Mouse (Mus musculus) midbrain, embryonic 16.5 days (tissue): ENCODE measurements around the gene Ccdc61. TPM values are rescaled to one million over a fixed set of nuclear protein-coding genes. Genes with fewer than 3 reads are reported as not detected.

Source experiments
- ATAC-seq: fragments of 200-750 bp; cut with Nextera tagmentation; 2 replicates; pipeline ENCODE4 v1.8.0; 2017; ENCODE audit warnings: moderate TSS enrichment
- H3K27ac ChIP-seq: fragments of 300-500 bp; sonication (generic); 2 replicates; pipeline ENCODE4 v1.5.1; 2014; ENCODE audit warnings: mild to moderate bottlenecking, low read length, mixed read lengths
- H3K27me3 ChIP-seq: fragments of 300-500 bp; sonication (generic); 2 replicates; pipeline ENCODE4 v1.6.1; 2014; ENCODE audit warnings: low read depth, low read length, mixed read lengths; ENCODE audit not compliant: control insufficient read depth, insufficient read depth
- H3K36me3 ChIP-seq: fragments of 300-500 bp; sonication (generic); 2 replicates; pipeline ENCODE4 v1.6.1; 2014; ENCODE audit warnings: mild to moderate bottlenecking, low read length, moderate library complexity, mixed read lengths; ENCODE audit not compliant: control insufficient read depth, insufficient read depth
- H3K4me1 ChIP-seq: fragments of 300-500 bp; sonication (generic); 2 replicates; pipeline ENCODE4 v1.6.1; 2014; ENCODE audit warnings: mild to moderate bottlenecking, low read length, mixed read lengths; ENCODE audit not compliant: control insufficient read depth, insufficient read depth
- H3K4me2 ChIP-seq: fragments of 300-500 bp; sonication (generic); 2 replicates; pipeline ENCODE4 v1.6.1; 2014; ENCODE audit warnings: mild to moderate bottlenecking, low read length, mixed read lengths
- H3K4me3 ChIP-seq: fragments of 300-500 bp; sonication (generic); 2 replicates; pipeline ENCODE4 v1.5.1; 2014; ENCODE audit warnings: low read depth, mild to moderate bottlenecking, low read length, moderate library complexity, mixed read lengths
- H3K9ac ChIP-seq: fragments of 300-500 bp; sonication (generic); 2 replicates; pipeline ENCODE4 v1.6.1; 2014; ENCODE audit warnings: low read depth, low read length, mixed read lengths
- H3K9me3 ChIP-seq: fragments of 300-500 bp; sonication (generic); replicated peaks from 2 replicates; pipeline ENCODE4 v1.6.1; 2014; ENCODE audit warnings: mild to moderate bottlenecking, low read length, mixed read lengths; ENCODE audit not compliant: control insufficient read depth, poor library complexity, severe bottlenecking
- whole genome bisulfite sequencing: fragments of 180-500 bp; shearing (Covaris S2); extraction: QIAGEN DNeasy Blood & Tissue Kit; methylation state at CpG from one replicate; pipeline ENCODE4 v1.1.7; 2014; 5-methylcytosine and 5-hydroxymethylcytosine counted together
- polyA plus RNA-seq: library from polyadenylated mRNA; unstranded; fragments of >200 nt; fragmentation: Nextera tagmentation; extraction: Ambion mirVana; gene quantifications from 2 replicates; pipeline ENCODE4 v1.2.1, GENCODE M21; 2015

Gene Ccdc61
- polyA plus RNA-seq, result 24.7 and 31.2 TPM in 2 replicates

DNA sequence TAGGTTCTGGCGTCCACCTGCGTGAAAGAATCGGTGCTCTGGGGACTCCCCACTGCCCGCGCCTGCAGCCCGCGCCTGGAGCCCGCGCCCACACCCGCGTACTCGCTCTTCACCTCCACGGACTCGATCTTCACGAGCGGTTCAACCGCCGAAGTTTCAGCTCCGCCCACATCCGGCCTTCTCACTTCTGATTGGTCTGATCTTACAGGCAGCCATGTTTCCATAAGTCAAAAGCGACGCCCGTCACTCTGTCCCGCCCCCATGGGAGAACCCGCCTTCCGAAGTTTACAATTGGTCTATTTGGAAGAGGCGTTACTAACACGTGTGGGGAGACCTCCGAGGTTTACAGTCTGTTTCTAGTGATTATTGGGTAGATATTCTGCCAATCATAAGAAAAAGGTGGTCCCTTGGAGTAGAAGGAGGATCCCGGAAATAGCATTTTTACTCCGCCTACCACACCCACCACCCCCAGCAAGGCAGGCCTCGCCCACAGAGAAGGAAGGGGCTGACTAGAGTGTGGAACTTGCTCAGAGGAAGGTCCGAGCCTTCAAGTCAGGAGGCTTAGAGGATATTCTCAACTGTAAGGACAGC lies at the start of gene Ccdc61:
TSS of gene Ccdc61 (minus strand) at position 175 of the 591 bp plus-strand sequence.
- Histone ChIP-seq H3K27ac (peak within 1 kb of the TSS; percentile 67), H3K9ac (peak within 1 kb of the TSS; percentile 58), H3K4me2 (peak within 1 kb of the TSS; percentile 74), H3K36me3 (no peaks in the 10 kb centered on the region), H3K9me3 (no peaks in the 10 kb centered on the region), H3K4me3 (peak within 1 kb of the TSS; percentile 59), H3K4me1 (peaks cover 17% of the 10 kb centered on the region), H3K27me3 (no peaks in the 10 kb centered on the region)
- WGBS, result under 1% methylated on average over 33 of the region's 33 CpGs
- ATAC-seq, result peak; percentile 99

DNA sequence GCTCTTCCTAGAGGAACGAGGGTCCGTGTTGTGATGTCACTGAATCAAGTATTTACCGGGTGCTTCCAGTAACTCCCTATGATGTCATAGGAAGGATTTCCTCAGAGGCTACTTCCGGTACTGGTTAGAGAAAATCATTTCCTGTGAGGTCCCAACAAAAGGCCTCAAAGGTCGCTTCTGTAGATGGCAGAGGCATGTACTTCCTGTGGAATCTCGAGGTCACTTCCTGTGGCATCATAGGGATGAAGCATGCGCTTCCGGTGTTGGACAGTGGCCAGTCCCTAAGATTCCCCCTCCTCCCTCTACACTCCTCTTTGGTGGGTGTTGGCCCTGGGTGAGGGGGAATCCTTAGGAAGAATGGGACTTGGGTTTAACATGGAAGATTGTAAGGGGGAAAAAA lies 49.2 kb upstream of the Ccdc61 start:
- Histone ChIP-seq H3K4me3 (no peak overlapping the region), H3K27me3 (no peaks in the 10 kb centered on the region), H3K36me3 (peaks cover 11% of the 10 kb centered on the region; the same call in 1 of the 2 replicates), H3K4me1 (peaks cover 35% of the 10 kb centered on the region), H3K9me3 (no peaks in the 10 kb centered on the region), H3K4me2 (no peak overlapping the region), H3K27ac (0 out of 2 replicates have a peak overlapping the region, but pooled peaks have one; percentile 18), H3K9ac (no peak overlapping the region)
- 65% methylated on average over 8 of the region's 8 CpGs for WGBS
- ATAC-seq, result no peak

DNA sequence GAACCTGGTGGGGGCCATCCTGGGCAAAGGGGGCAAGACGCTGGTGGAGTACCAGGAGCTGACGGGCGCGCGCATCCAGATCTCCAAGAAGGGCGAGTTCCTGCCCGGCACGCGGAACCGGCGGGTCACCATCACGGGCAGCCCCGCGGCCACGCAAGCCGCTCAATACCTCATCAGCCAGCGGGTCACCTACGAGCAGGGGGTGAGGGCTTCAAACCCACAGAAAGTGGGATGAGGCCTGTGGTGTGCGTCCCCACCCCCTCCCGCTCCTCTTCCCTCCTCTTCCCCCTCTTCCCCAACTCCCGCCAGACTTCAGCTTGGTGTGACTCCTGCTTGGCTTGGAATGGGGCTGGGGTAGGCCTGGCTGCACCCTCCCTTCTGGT lies 48.2 kb upstream of the Ccdc61 start:
- Histone ChIP-seq H3K9me3 (no peaks in the 10 kb centered on the region), H3K36me3 (peaks cover 11% of the 10 kb centered on the region; the same call in 1 of the 2 replicates), H3K4me1 (peaks cover 34% of the 10 kb centered on the region), H3K27ac (peak overlapping the region; percentile 38), H3K4me2 (peak overlapping the region; percentile 50), H3K9ac (peak overlapping the region; percentile 56), H3K4me3 (peak overlapping the region; percentile 28), H3K27me3 (no peaks in the 10 kb centered on the region)
- WGBS, result 10% methylated on average over 20 of the region's 21 CpGs
- no peak for ATAC-seq

DNA sequence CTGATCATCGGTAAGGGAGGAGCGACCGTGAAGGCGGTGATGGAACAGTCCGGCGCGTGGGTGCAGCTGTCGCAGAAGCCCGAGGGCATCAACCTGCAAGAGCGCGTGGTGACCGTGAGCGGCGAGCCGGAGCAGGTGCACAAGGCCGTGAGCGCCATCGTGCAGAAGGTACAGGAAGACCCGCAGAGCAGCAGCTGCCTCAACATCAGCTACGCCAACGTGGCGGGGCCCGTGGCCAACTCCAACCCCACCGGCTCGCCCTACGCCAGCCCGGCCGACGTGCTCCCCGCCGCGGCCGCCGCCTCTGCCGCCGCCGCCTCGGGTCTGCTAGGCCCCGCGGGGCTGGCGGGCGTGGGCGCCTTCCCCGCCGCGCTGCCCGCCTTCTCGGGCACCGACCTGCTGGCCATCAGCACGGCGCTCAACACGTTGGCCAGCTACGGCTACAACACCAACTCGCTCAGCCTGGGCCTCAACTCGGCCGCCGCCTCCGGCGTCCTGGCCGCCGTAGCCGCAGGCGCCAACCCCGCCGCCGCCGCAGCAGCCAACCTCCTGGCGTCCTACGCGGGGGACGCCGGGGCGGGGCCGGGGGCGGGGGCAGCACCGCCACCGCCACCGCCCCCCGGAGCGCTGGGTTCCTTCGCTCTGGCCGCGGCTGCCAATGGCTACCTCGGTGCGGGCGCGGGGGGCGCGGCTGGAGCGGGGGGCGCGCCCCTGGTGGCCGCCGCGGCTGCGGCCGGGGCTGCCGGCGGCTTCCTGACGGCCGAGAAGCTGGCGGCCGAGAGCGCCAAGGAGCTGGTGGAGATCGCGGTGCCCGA lies 47.6 kb upstream of the Ccdc61 start:
- H3K4me2 ChIP-seq, result peak overlapping the region; percentile 50
- H3K4me3 ChIP-seq, result peak overlapping the region; percentile 28
- peaks cover 29% of the 10 kb centered on the region for H3K4me1 ChIP-seq
- no peaks in the 10 kb centered on the region for H3K9me3 ChIP-seq
- peak overlapping the region; percentile 56 for H3K9ac ChIP-seq
- H3K27ac ChIP-seq, result peak overlapping the region; percentile 38
- peaks cover 11% of the 10 kb centered on the region; the same call in 1 of the 2 replicates for H3K36me3 ChIP-seq
- peak; percentile 18; the same call in 1 of the 2 replicates for ATAC-seq
- WGBS, result under 1% methylated on average over 86 of the region's 107 CpGs
- no peaks in the 10 kb centered on the region for H3K27me3 ChIP-seq

DNA sequence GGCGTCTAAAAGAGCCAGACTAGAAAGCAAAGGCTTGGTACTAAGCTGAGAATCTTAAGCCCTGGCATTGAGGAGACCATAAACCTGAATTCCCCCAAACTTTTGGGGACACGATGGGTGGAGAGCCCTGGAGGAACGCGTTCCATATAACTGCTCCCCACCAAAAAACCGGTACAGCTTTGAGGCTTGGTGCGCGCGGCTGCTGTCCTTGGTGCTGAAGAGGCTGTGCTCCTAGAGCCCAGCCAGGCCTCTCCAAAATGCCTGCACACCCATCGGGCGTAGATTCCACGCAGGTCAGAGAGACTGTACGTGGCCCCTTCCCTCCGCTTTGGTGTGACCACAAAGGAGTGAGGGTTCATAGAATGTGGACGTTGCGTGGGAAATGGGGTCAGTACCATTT lies 41.2 kb upstream of the Ccdc61 start:
- Histone ChIP-seq H3K27ac (peak overlapping the region; percentile 92), H3K9me3 (no peaks in the 10 kb centered on the region), H3K4me3 (no peak overlapping the region), H3K9ac (no peak overlapping the region), H3K4me2 (no peak overlapping the region; the same call in 1 of the 2 replicates), H3K27me3 (no peaks in the 10 kb centered on the region), H3K4me1 (peaks cover 38% of the 10 kb centered on the region), H3K36me3 (peaks cover 14% of the 10 kb centered on the region)
- WGBS, result 23% methylated on average over 15 of the region's 15 CpGs
- no peak for ATAC-seq

DNA sequence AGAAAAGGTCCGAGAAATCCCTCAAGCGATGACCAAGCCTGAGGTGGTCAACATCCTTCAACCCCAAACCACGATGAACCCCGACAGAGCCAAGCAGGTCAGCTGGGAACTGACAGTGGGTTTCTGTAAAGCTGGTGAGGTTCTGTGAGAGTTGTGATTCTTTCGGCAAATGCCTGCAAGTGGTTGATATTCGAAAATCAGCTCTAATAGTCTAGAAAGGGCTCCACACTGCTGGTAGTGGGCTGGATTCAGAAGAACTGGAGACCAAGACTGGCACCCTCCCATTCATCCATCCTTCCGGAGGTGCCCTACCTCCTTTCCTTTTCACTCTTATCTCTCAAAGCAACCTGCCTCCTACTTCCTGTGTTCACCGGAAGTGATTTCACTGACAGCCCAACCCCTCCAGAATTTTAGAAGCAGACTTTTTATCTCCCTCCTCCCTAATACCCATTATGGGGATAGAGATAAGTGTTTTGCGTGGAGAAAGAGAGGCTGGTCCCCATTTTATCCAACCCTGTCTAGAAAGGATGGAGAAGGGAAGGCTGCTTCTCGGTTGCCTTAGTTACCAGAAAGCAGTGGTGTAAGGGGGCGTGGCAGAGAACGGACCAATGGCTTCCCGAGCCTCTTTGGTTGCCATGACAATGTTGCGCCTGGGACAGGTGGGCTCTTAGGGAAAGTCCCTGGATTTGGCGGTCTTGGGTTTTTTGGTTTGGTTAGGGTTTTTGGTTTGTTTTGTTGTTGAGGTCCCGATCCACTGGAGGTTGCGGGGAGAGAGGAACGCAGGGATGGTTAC lies 40.5 kb upstream of the Ccdc61 start:
- H3K9me3 ChIP-seq, result no peaks in the 10 kb centered on the region
- no peaks in the 10 kb centered on the region for H3K27me3 ChIP-seq
- WGBS, result 11% methylated on average over 18 of the region's 18 CpGs
- peak; percentile 60 for ATAC-seq
- peaks cover 15% of the 10 kb centered on the region for H3K36me3 ChIP-seq
- peak overlapping the region; percentile 92 for H3K27ac ChIP-seq
- peaks cover 38% of the 10 kb centered on the region for H3K4me1 ChIP-seq
- peak overlapping the region; percentile 43; the same call in 1 of the 2 replicates for H3K9ac ChIP-seq
- H3K4me3 ChIP-seq, result 0 out of 2 replicates have a peak overlapping the region, but pooled peaks have one; percentile 5
- peak overlapping the region; percentile 47 for H3K4me2 ChIP-seq

DNA sequence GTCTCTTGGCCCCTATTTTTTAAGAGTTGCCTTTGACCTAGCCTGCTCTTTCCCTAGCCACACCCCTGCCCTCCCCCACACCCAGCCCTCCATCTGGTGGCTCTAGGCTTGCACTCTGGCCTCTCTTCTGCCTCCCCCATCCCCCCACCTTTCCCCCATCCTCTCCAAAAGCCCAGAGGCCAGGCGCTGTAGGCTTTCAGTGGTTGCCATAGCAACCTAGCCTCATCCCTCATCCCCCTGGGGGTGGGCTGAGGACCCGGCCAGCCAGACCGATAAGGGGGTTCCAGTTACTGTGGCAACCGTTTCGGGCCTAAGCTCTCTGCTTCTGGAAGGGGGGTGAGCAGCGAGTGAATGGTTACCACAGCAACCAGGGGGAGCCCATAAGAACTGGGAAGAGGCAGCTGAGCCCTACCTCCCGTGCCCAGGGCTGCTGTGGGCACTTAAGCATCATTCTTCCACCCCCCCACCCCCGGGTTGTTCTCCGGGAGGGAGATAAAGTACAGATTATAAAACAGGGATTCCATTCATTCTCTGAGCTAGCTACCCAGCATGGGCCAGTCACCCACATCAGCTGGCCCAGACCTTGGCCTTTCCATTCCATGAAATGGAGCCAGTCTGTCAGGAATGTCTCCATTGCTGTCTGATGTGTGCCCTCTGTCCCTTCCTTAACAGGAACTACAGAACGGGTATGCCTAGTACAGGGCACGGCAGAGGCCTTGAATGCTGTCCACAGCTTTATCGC lies 39.7 kb upstream of the Ccdc61 start:
- H3K4me1 ChIP-seq, result peaks cover 38% of the 10 kb centered on the region
- H3K27ac ChIP-seq, result peak overlapping the region; percentile 92
- peaks cover 17% of the 10 kb centered on the region for H3K36me3 ChIP-seq
- H3K4me3 ChIP-seq, result 0 out of 2 replicates have a peak overlapping the region, but pooled peaks have one; percentile 5
- H3K27me3 ChIP-seq, result no peaks in the 10 kb centered on the region
- no peaks in the 10 kb centered on the region for H3K9me3 ChIP-seq
- WGBS, result 7% methylated on average over 12 of the region's 12 CpGs
- ATAC-seq, result peak; percentile 88
- H3K4me2 ChIP-seq, result peak overlapping the region; percentile 47
- peak overlapping the region; percentile 43 for H3K9ac ChIP-seq

DNA sequence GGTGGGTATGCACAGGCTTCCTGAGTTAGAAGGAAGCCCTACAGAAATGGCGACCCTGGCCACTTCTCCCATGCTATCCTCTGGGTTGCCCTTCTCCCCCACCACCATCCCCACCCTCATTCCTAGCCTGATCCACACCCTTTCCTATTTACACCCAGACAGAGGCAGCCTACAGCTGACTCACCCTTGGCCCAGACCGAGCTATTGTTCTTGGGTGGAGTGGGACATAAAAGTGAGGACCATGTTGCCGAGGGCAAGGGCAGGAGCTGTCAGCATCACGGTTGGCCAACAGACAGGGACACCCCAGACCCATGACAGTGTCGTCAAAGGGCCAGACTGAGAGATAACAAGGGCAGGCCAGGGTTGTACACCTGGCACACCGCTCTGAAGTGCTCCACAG lies 37.9 kb upstream of the Ccdc61 start:
- Histone ChIP-seq H3K9me3 (no peaks in the 10 kb centered on the region), H3K27me3 (no peaks in the 10 kb centered on the region), H3K4me2 (no peak overlapping the region), H3K4me3 (no peak overlapping the region), H3K27ac (peak overlapping the region; percentile 92), H3K36me3 (peaks cover 22% of the 10 kb centered on the region), H3K4me1 (peaks cover 40% of the 10 kb centered on the region), H3K9ac (no peak overlapping the region)
- ATAC-seq, result no peak
- 37% methylated on average over 6 of the region's 6 CpGs for WGBS
